Mouse (Mus musculus): ENCODE data around the gene Senp7.
A peak's percentile ranks its signal among the peaks of the same experiment; 100 is the strongest.
"Not testable (repeated sequence)": the region's sequence is repeated elsewhere in the genome, so short reads cannot be mapped to it uniquely, and the experiment has no call there.

Senp7 gene

GRCm38 (mm10) chr16:56048038-56048437, at the start of gene Senp7:
Gene Senp7 (plus strand): TSS chr16:56048338.
- not testable (repeated sequence) for DNase-seq (ENCODE audit: low read depth in 2 of 2, low spot score in 2 of 2)

- no peak for DNase-seq (ENCODE audit: low read depth in 2 of 2, low spot score in 2 of 2)
Measured at GRCm38 (mm10) chr16:56006798-56007197, 41.3 kb upstream of the Senp7 start.

DNA sequence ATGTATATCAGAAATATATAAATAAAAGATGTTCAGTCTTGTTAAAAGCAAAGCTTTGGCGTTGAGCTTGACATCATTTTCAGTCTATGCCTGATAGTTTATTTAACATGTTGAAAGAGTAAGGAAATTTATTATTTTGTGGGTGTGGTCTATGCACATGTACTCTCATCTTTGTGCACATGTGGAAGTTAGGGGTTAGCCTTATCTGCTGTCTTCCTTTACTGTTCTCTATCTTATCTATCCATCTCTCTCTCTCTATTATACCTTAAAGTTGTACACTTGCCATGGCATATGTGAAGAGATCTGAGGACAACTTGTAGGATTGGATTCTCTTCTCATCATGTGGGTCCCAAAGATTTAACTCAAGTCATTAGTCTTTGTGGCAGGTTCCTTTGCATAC, 39.3 kb upstream of the Senp7 start:
- DNase-seq (ENCODE audit: low read depth in 2 of 2, low spot score in 2 of 2): no peak

DNA sequence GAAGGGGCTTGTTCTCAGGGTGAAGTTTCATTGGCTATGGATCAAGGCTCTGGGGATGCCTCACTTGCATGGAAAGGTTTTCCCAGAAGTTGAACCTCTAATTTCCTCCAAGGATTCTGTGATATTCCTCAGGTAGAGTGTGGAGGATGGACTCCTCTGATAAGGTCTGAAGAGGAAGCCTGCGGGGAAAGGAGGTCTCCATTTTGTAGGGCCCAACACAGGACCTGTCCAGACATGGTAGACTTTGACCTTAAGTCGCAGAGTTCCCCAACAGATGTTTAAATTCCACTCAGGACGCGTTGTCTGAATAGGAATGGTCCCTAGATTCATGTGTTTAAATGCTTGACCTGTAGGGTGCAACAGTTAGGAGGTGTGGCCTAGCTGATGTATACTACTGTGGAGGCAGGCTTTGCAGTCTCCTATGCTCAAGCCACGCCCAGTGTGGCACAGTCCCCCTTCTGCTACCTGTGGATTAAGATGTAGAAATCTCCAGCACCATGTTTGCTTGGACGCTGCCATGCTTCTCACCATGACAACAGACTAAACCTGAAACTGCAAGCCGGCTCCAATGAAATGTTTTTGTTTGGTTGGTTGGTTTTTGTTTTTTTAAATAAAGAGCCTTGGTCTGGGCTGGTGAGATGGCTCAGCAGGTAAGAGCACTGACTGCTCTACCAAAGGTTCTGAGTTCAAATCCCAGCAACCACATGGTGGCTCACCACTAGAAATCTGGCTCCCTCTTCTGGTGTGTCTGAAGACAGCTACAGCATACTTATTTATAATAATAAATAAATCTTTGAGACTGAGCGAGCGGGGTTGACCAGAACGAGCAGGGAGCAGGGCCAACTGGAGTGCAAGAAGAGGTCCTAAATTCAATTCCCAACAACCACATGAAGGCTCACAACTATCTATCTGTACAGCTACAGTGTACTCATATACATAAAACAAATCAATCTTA, 35.1 kb upstream of the Senp7 start:
- DNase-seq (ENCODE audit: low read depth in 2 of 2, low spot score in 2 of 2): no peak

DNA sequence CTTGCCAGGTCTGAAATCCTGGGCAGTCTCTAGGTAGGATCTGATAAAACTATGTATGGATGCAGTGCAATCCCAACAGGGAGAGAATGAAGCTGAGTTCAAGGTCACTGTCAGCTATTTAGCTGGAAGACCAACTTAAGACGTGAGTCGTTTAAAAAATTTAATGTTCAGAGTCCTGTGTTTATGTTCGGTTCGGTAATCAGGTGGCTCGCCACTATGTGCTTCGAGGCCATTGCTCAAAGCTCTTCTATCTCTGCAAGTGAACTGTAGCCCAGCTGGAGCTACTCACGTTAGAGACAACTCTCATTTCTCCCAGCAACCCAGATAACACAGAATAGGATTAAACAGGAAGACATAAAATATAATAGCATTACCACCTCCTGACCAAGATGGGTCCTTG, 34.1 kb upstream of the Senp7 start:
- no peak for DNase-seq (ENCODE audit: low read depth in 2 of 2, low spot score in 2 of 2)

DNA sequence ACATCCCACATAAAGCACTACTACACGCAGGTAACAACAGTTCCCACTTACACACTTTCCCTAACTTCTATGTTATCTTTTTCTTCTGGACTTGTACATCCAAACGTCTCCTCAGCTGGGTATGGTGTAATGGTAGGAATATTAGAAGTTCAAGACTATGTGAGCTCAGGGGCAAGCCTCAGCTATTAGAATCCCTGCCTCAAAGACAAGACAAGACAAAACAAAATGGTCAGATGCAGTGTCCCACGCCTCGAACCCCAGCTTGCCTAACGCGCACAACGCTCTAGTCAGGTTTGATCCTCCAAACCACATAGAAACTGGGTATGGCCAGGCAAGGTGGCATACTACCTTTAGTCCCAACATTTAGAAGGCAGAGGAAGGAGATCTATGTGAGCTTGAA, 28.5 kb upstream of the Senp7 start:
- no peak for DNase-seq (ENCODE audit: low read depth in 2 of 2, low spot score in 2 of 2)

GRCm38 (mm10) chr16:56027854-56028629, 20.1 kb upstream of the Senp7 start:
- no peak for DNase-seq (ENCODE audit: low read depth in 2 of 2, low spot score in 2 of 2)

DNA sequence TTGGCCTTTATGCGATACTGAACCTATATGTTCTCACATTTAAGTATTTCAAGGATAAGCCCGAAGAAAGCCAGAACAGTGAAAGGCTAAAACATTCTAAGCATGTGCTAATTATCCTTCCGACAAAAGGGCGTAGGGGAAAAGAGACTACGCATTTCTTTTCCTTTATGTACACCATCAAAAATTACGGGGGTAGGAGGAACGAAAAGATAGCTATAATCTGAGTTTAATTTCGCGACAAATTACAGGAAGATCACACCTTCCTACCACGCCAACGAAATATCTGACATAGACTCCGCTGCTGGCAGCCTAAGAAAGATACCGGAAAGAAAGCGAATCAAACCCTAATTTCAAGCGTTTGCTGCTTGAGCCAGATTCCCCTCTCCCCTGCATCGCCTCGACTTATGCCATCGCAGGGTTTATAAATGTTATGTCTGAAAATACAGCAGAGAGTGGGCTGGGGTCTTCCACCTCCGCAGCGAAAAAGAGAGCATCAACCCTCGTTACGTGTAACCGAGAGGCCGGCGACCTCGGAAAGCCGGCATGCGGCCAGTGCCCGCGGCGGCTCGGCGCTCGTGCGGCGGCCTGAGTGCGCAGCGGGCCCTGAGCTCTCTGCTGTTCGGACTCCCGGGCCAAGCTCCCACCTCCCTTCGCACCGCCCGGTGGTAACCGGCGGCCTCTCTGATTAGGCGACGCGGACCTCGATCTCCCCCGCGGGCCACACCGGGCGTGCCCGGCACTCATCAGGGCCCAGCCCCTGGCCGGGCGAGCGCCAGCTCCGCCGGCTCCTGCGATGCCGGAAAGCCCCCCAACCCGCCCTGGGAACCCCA, 19.2 kb upstream of the Senp7 start:
- DNase-seq (ENCODE audit: low read depth in 2 of 2, low spot score in 2 of 2): peak; percentile 13 to 39

GRCm38 (mm10) chr16:56029661-56030082, 18.5 kb upstream of the Senp7 start, which contains the start of gene Pcnp:
Gene Pcnp (minus strand): TSS chr16:56029739.
- peak; percentile 94 to 96 for DNase-seq (ENCODE audit: low read depth in 2 of 2, low spot score in 2 of 2)

GRCm38 (mm10) chr16:56034566-56034965, 13.6 kb upstream of the Senp7 start:
- DNase-seq (ENCODE audit: low read depth in 2 of 2, low spot score in 2 of 2): no peak

DNA sequence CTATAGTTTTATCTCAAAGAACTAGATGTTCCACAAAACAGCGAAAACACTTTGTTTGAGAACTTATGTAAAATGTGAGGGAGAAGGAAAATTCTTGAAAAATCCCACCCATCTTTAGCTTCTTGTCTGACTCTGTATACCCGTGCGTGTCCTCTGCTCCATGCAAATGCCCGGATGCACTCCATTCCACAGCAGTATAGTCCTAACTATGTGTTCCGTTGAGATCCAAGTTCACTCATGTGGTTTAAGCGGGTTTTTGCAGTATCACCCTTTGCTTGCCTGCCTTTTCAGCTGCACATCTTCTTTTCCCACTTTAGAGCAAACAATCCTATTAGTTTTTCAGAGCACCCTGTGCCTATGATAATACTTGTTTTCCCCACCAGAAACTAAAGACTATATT, 11.6 kb upstream of the Senp7 start:
- no peak for DNase-seq (ENCODE audit: low read depth in 2 of 2, low spot score in 2 of 2)

GRCm38 (mm10) chr16:56037138-56038010, 10.8 kb upstream of the Senp7 start, which contains the start of gene Trmt10c:
Gene Trmt10c (minus strand): TSS chr16:56037819.
- DNase-seq (ENCODE audit: low read depth in 2 of 2, low spot score in 2 of 2): peak; percentile 83 to 86

- no peak for DNase-seq (ENCODE audit: low read depth in 2 of 2, low spot score in 2 of 2)
Measured at GRCm38 (mm10) chr16:56038090-56038489, 10.0 kb upstream of the Senp7 start.

GRCm38 (mm10) chr16:56055911-56056310, 7.8 kb downstream of the Senp7 start:
- no peak for DNase-seq (ENCODE audit: low read depth in 2 of 2, low spot score in 2 of 2)

- no peak for DNase-seq (ENCODE audit: low read depth in 2 of 2, low spot score in 2 of 2)
Measured at GRCm38 (mm10) chr16:56056944-56057590, 8.9 kb downstream of the Senp7 start.

- DNase-seq (ENCODE audit: low read depth in 2 of 2, low spot score in 2 of 2): no peak
Measured at GRCm38 (mm10) chr16:56058151-56058550, 10.0 kb downstream of the Senp7 start.

GRCm38 (mm10) chr16:56061995-56062594, 14.0 kb downstream of the Senp7 start:
- DNase-seq (ENCODE audit: low read depth in 2 of 2, low spot score in 2 of 2): no peak

DNA sequence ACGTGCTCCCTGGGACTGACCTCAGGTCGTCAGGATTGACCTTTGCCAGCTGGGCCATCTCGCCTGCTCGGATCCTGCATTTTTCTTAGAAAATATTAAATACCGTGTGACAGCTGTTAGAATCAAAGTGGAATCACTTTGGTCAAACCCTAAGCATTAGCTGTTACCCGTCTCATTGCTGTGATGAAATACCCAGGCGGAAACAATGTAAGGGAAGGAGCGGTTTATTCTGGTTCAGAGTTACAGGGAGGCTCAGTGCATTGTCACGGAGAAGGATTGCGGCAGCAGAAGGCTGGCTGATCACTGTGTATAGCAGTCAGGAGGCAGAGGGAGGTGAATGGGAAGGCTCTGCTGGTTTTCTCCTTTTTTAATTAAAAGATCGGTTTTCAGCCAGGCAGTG, 14.8 kb downstream of the Senp7 start:
- DNase-seq (ENCODE audit: low read depth in 2 of 2, low spot score in 2 of 2): no peak

DNA sequence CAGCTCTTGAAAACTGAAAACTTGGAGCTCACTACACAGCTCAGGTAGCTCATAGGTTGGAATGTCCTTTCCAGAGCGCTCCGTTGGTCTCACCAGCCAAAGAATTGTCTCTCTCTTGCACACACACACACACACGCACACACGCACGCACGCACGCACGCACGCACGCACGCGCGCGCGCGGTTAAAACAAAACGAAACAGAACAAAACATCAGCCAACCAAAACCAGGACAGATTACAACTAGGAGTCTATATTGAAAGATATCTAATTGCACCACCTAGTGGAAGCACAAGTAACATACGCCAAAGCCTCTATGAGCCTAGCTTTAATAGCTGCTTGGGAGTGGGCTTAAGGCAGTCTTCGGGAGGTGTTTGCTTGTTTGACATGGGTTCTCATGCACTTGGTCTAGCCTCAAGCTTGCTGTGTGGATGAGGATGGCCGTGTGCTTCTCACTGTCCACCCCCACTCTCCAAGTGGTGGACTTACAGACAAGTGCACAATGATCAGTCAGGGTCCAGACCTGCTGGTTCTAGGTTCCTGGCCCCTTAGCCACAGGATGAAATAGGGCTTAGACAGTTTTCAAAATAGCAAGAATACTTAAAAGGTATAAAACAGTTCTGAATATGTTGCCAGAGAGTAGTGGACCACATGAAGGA, 16.3 kb downstream of the Senp7 start:
- peak; percentile 48 to 65 for DNase-seq (ENCODE audit: low read depth in 2 of 2, low spot score in 2 of 2)

All from CD8-positive naive resting alpha-beta T cell, adult 2 months (primary cell).